Mouse (Mus musculus) heart, postnatal 4 days (tissue): ENCODE data around the gene Rgs19. TPM values are rescaled to one million over a fixed set of nuclear protein-coding genes. Genes with fewer than 3 reads are reported as not detected.

Experiments used
- DNase-seq: peaks from one replicate; pipeline ENCODE4 v3.0.0; 2021
- total RNA-seq, 2 experiments: library from RNA; stranded (reverse); gene quantifications; 2 replicates each; pipeline ENCODE4 v1.2.3; 2021

Rgs19 gene
- total RNA-seq, 2 experiments from 2014 or later: 11.3 to 15.8 TPM

- DNase-seq: no peak
These were observed 40.7 kb downstream of the Rgs19 start for GRCm38 (mm10) chr2:181653065-181653464.

- no peak for DNase-seq
These were observed 44.9 kb downstream of the Rgs19 start for GRCm38 (mm10) chr2:181648926-181649325.

GRCm38 (mm10) chr2:181646626-181647472 is 46.9 kb downstream of the Rgs19 start:
- no peak for DNase-seq

GRCm38 (mm10) chr2:181645666-181646065 is 48.1 kb downstream of the Rgs19 start:
- DNase-seq: no peak

GRCm38 (mm10) chr2:181644361-181644760 is 49.4 kb downstream of the Rgs19 start:
- DNase-seq: peak; percentile 59

Other genes starting within 250 kb of the Rgs19 start
- 10 to 100 TPM; 14.9 to 16.5 TPM for gene Zbtb46, start 234.6 kb downstream of the Rgs19 start, total RNA-seq
- gene Abhd16b, start 200.8 kb downstream of the Rgs19 start, total RNA-seq: not detected
- gene Tpd52l2, start 196.8 kb downstream of the Rgs19 start, total RNA-seq: 10 to 100 TPM; 65.9 to 72.7 TPM
- gene Dnajc5, start 173.5 kb downstream of the Rgs19 start, total RNA-seq: 100 to 1,000 TPM; 111 to 119 TPM
- gene Uckl1, start 109.1 kb downstream of the Rgs19 start, total RNA-seq: 10 to 100 TPM; 50.2 to 54.5 TPM
- 10 to 100 TPM; 35.1 to 36.1 TPM for gene Prpf6, start 102.1 kb downstream of the Rgs19 start, total RNA-seq
- gene Zfp512b, start 101.2 kb downstream of the Rgs19 start, total RNA-seq: 10 to 100 TPM; 41.8 to 45.5 TPM
- gene Samd10, start 94.8 kb downstream of the Rgs19 start, total RNA-seq: 1 to 10 TPM; 4.8 to 4.9 TPM
- gene Gm29797, start 36.9 kb downstream of the Rgs19 start, total RNA-seq: not detected
- gene Sox18, start 22.3 kb downstream of the Rgs19 start, total RNA-seq: 10 to 100 TPM; 75.9 to 80.3 TPM
- gene Tcea2, start 13.7 kb downstream of the Rgs19 start, total RNA-seq: 10 to 100 TPM in 1 of 2 experiments, 1 to 10 TPM in 1; 9.9 to 11.1 TPM
- gene Lkaaear1, start 4.5 kb upstream of the Rgs19 start, total RNA-seq: not detected
- gene Oprl1, start 21.0 kb upstream of the Rgs19 start, total RNA-seq: under 1 TPM; 0.24 to 0.54 TPM
- not detected for gene Myt1, start 69.4 kb upstream of the Rgs19 start, total RNA-seq
- 10 to 100 TPM; 28.2 to 28.9 TPM for gene Pcmtd2, start 143.9 kb upstream of the Rgs19 start, total RNA-seq
- 10 to 100 TPM; 16.3 to 19.1 TPM for gene Polr3k, start 170.4 kb upstream of the Rgs19 start, total RNA-seq